Mouse (Mus musculus) G1E (cell line): Measurements from ENCODE around the gene Col10a1.

Experiments used
- CTCF ChIP-seq: IDR thresholded peaks from 2 replicates; pipeline ENCODE4 v1.5.1; 2012; ENCODE audit warnings: low read depth, low read length, inconsistent platforms, mixed read lengths
- GATA1 ChIP-seq: IDR thresholded peaks from 2 replicates; pipeline ENCODE4 v1.6.1; 2012; ENCODE audit warnings: borderline replicate concordance, low read length, inconsistent platforms, mixed read lengths
- POLR2AphosphoS5 ChIP-seq: IDR thresholded peaks from 2 replicates; pipeline ENCODE4 v1.6.1; 2012; ENCODE audit warnings: low read depth, low read length, inconsistent platforms; ENCODE audit not compliant: insufficient replicate concordance

- no peak for TF ChIP-seq POLR2AphosphoS5
- no peak for TF ChIP-seq CTCF
- TF ChIP-seq GATA1, result no peak
Observed at GRCm38 (mm10) chr10:34385636-34386035, 4.1 kb upstream of the Col10a1 start.
